Mouse (Mus musculus): ENCODE data around the gene Avpi1. TPM values are rescaled to one million over a fixed set of nuclear protein-coding genes. Genes with fewer than 3 reads are reported as not detected.

The Avpi1 gene
- polyA plus RNA-seq, 1 experiment = 44.7 TPM

GRCm38 (mm10) chr19:42141998-42142397 is 13.1 kb upstream of the Avpi1 start:
- TF ChIP-seq POLR2A (IDR thresholded peaks at IDR 0.05; ENCODE audit: insufficient read depth, low read length) = peak; percentile 74
- TF ChIP-seq EP300 (IDR thresholded peaks at IDR 0.05; ENCODE audit: insufficient read depth, low read depth, low read length) = no peak
- TF ChIP-seq CTCF (IDR thresholded peaks at IDR 0.05; ENCODE audit: low read depth, low read length) = no peak
- Histone ChIP-seq H3K4me3 (ENCODE audit: low read depth, low read length) (peak overlapping the region; percentile 23; the same call in 1 of the 2 replicates), H3K9ac (ENCODE audit: low read depth, poor library complexity, severe bottlenecking) (no peak overlapping the region), H3K9me3 (replicated peaks; ENCODE audit: control insufficient read depth, insufficient read depth, low read length, poor library complexity, severe bottlenecking) (no peaks in the 10 kb centered on the region), H3K27ac (ENCODE audit: insufficient read depth, low read length) (peak overlapping the region; percentile 84), H3K4me1 (ENCODE audit: control insufficient read depth, insufficient read depth, low read length) (no peaks in the 10 kb centered on the region), H3K27me3 (ENCODE audit: control insufficient read depth, insufficient read depth, low read length, poor library complexity, severe bottlenecking) (no peaks in the 10 kb centered on the region), H3K36me3 (ENCODE audit: control insufficient read depth, insufficient read depth, low read length, poor library complexity, severe bottlenecking) (no peaks in the 10 kb centered on the region)

GRCm38 (mm10) chr19:42139724-42140517 is 11.1 kb upstream of the Avpi1 start:
- TF ChIP-seq EP300 (IDR thresholded peaks at IDR 0.05; ENCODE audit: insufficient read depth, low read depth, low read length) (no peak), POLR2A (IDR thresholded peaks at IDR 0.05; ENCODE audit: insufficient read depth, low read length) (no peak), CTCF (IDR thresholded peaks at IDR 0.05; ENCODE audit: low read depth, low read length) (no peak)

GRCm38 (mm10) chr19:42138517-42139285 is 9.8 kb upstream of the Avpi1 start:
- Histone ChIP-seq H3K36me3 (ENCODE audit: control insufficient read depth, insufficient read depth, low read length, poor library complexity, severe bottlenecking) (no peaks in the 10 kb centered on the region), H3K27me3 (ENCODE audit: control insufficient read depth, insufficient read depth, low read length, poor library complexity, severe bottlenecking) (no peaks in the 10 kb centered on the region), H3K27ac (ENCODE audit: insufficient read depth, low read length) (peak overlapping the region; percentile 30)

More at GRCm38 (mm10) chr19:42139724-42140517, 11.1 kb upstream of the Avpi1 start:
- no peak overlapping the region for H3K4me3 ChIP-seq (ENCODE audit: low read depth, low read length)
- peak overlapping the region; percentile 10; the same call in 1 of the 2 replicates for H3K27ac ChIP-seq (ENCODE audit: insufficient read depth, low read length)
- H3K9me3 ChIP-seq (replicated peaks; ENCODE audit: control insufficient read depth, insufficient read depth, low read length, poor library complexity, severe bottlenecking) = no peaks in the 10 kb centered on the region
- no peaks in the 10 kb centered on the region for H3K4me1 ChIP-seq (ENCODE audit: control insufficient read depth, insufficient read depth, low read length)
- H3K9ac ChIP-seq (ENCODE audit: low read depth, poor library complexity, severe bottlenecking) = no peak overlapping the region
- no peaks in the 10 kb centered on the region for H3K27me3 ChIP-seq (ENCODE audit: control insufficient read depth, insufficient read depth, low read length, poor library complexity, severe bottlenecking)
- no peaks in the 10 kb centered on the region for H3K36me3 ChIP-seq (ENCODE audit: control insufficient read depth, insufficient read depth, low read length, poor library complexity, severe bottlenecking)

GRCm38 (mm10) chr19:42137167-42137672 is 8.4 kb upstream of the Avpi1 start:
- Histone ChIP-seq H3K9me3 (replicated peaks; ENCODE audit: control insufficient read depth, insufficient read depth, low read length, poor library complexity, severe bottlenecking) (no peaks in the 10 kb centered on the region), H3K9ac (ENCODE audit: low read depth, poor library complexity, severe bottlenecking) (peak overlapping the region; percentile 70), H3K27me3 (ENCODE audit: control insufficient read depth, insufficient read depth, low read length, poor library complexity, severe bottlenecking) (no peaks in the 10 kb centered on the region), H3K36me3 (ENCODE audit: control insufficient read depth, insufficient read depth, low read length, poor library complexity, severe bottlenecking) (no peaks in the 10 kb centered on the region), H3K4me3 (ENCODE audit: low read depth, low read length) (peak overlapping the region; percentile 57), H3K27ac (ENCODE audit: insufficient read depth, low read length) (peak overlapping the region; percentile 91), H3K4me1 (ENCODE audit: control insufficient read depth, insufficient read depth, low read length) (peaks cover 2% of the 10 kb centered on the region)
- TF ChIP-seq CTCF (IDR thresholded peaks at IDR 0.05; ENCODE audit: low read depth, low read length) (no peak), POLR2A (IDR thresholded peaks at IDR 0.05; ENCODE audit: insufficient read depth, low read length) (no peak), EP300 (IDR thresholded peaks at IDR 0.05; ENCODE audit: insufficient read depth, low read depth, low read length) (no peak)

More at GRCm38 (mm10) chr19:42138517-42139285, 9.8 kb upstream of the Avpi1 start:
- H3K4me1 ChIP-seq (ENCODE audit: control insufficient read depth, insufficient read depth, low read length) = no peaks in the 10 kb centered on the region
- TF ChIP-seq EP300 (IDR thresholded peaks at IDR 0.05; ENCODE audit: insufficient read depth, low read depth, low read length) = no peak
- no peak for TF ChIP-seq POLR2A (IDR thresholded peaks at IDR 0.05; ENCODE audit: insufficient read depth, low read length)
- no peak for TF ChIP-seq CTCF (IDR thresholded peaks at IDR 0.05; ENCODE audit: low read depth, low read length)
- no peaks in the 10 kb centered on the region for H3K9me3 ChIP-seq (replicated peaks; ENCODE audit: control insufficient read depth, insufficient read depth, low read length, poor library complexity, severe bottlenecking)
- H3K4me3 ChIP-seq (ENCODE audit: low read depth, low read length) = no peak overlapping the region
- no peak overlapping the region for H3K9ac ChIP-seq (ENCODE audit: low read depth, poor library complexity, severe bottlenecking)

GRCm38 (mm10) chr19:42136126-42136525 is 7.3 kb upstream of the Avpi1 start:
- no peaks in the 10 kb centered on the region for H3K36me3 ChIP-seq (ENCODE audit: control insufficient read depth, insufficient read depth, low read length, poor library complexity, severe bottlenecking)
- H3K4me1 ChIP-seq (ENCODE audit: control insufficient read depth, insufficient read depth, low read length) = peaks cover 2% of the 10 kb centered on the region
- H3K27ac ChIP-seq (ENCODE audit: insufficient read depth, low read length) = peak overlapping the region; percentile 91
- H3K4me3 ChIP-seq (ENCODE audit: low read depth, low read length) = no peak overlapping the region
- H3K9ac ChIP-seq (ENCODE audit: low read depth, poor library complexity, severe bottlenecking) = peak overlapping the region; percentile 70; the same call in 1 of the 2 replicates
- TF ChIP-seq POLR2A (IDR thresholded peaks at IDR 0.05; ENCODE audit: insufficient read depth, low read length) (no peak), CTCF (IDR thresholded peaks at IDR 0.05; ENCODE audit: low read depth, low read length) (no peak), EP300 (IDR thresholded peaks at IDR 0.05; ENCODE audit: insufficient read depth, low read depth, low read length) (peak; percentile 88)
- H3K9me3 ChIP-seq (replicated peaks; ENCODE audit: control insufficient read depth, insufficient read depth, low read length, poor library complexity, severe bottlenecking) = no peaks in the 10 kb centered on the region
- H3K27me3 ChIP-seq (ENCODE audit: control insufficient read depth, insufficient read depth, low read length, poor library complexity, severe bottlenecking) = no peaks in the 10 kb centered on the region

All from ES-Bruce4 (cell line).